Mouse (Mus musculus) T-helper 2 cell (primary cell): ENCODE data around the gene Mien1.

Source experiments
- in situ Hi-C: fragments of 300-600 bp; cut with MboI, MseI; formaldehyde crosslinking; loops from one replicate; pipeline ENCODE4 v1.15.1; 2025; ENCODE audit warnings: high pct_unique_total_duplicates

Gene Mien1

DNA sequence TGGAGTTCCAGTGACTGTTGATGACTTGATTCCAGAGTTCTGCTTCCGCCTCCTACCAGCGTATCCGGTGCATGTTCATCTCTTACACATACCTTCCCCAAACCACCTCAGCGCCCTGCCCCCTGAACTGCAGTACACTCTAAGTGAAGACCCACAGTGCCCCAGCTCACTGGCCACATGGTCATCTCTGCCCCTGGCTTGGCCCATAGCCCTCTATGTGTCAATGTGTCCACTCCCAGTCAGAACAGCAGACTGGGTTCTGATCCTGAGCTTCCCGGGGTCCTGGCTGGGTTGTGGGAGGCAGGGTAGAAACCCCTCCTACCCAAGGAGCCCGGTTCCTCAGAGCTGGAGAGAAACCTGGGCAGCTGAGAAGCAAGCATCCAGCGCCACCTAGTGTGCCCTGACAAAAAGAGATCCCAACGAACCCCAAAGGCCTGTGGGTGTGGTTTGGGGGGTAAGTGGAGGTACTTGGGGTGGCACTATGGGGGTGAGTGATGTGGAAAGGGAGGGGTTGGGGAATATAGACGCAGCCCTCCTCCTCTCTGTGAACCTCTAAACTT is 49.5 kb downstream of the Mien1 start:
- in situ Hi-C loops = loop anchor here (5.0 kb wide), 1 partner anchor 47 kb away; no protein-coding TSS in a partner anchor

DNA sequence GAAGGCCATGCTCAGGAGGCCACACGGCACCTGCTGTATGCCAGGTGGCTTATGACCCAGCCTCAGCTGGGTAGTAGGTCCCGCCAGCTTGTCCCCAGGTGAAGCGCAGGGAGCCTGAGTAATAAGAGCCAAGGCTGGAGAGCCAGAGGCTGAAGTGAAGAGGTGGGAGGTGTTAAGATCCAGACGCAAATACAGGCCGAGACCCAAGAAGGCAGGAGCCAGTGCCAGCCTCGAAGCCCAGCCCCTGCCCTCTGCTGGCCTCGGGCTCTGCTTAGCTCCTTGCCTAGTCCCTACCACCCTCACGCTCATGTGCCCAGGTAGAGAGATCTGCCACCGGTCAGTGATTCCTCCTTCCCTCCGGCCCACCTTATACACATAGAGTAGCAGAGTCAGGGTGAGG is 50.5 kb downstream of the Mien1 start:
- in situ Hi-C loops = loop anchor here (5.0 kb wide), 1 partner anchor 46 kb away; no protein-coding TSS in a partner anchor
